Mouse (Mus musculus) midbrain, embryonic 13.5 days (tissue): ENCODE results near the gene Olfr910. TPM values are rescaled to one million over a fixed set of nuclear protein-coding genes. Genes with fewer than 3 reads are reported as not detected.

Source experiments
- ATAC-seq: fragments of 200-750 bp; cut with Nextera tagmentation; 2 replicates; pipeline ENCODE4 v1.8.0; 2017; ENCODE audit warnings: mild to moderate bottlenecking, moderate TSS enrichment, moderate library complexity
- H3K27ac ChIP-seq: fragments of 300-500 bp; sonication (generic); 2 replicates; pipeline ENCODE4 v1.5.1; 2015; ENCODE audit warnings: inconsistent platforms, mild to moderate bottlenecking, moderate library complexity
- H3K27me3 ChIP-seq: fragments of 300-500 bp; sonication (generic); 2 replicates; pipeline ENCODE4 v1.6.1; 2015; ENCODE audit warnings: mild to moderate bottlenecking, inconsistent platforms
- H3K36me3 ChIP-seq: fragments of 300-500 bp; sonication (generic); 2 replicates; pipeline ENCODE4 v1.6.1; 2015; ENCODE audit warnings: mild to moderate bottlenecking, inconsistent platforms
- H3K4me1 ChIP-seq: fragments of 300-500 bp; sonication (generic); replicated peaks from 2 replicates; pipeline ENCODE4 v1.6.1; 2015; ENCODE audit warnings: inconsistent platforms
- H3K4me2 ChIP-seq: fragments of 300-500 bp; sonication (generic); replicated peaks from 2 replicates; pipeline ENCODE4 v1.6.1; 2015; ENCODE audit warnings: moderate library complexity, mild to moderate bottlenecking, inconsistent platforms
- H3K4me3 ChIP-seq: fragments of 300-500 bp; sonication (generic); replicated peaks from 2 replicates; pipeline ENCODE4 v1.5.1; 2015; ENCODE audit warnings: mild to moderate bottlenecking, inconsistent platforms
- H3K9ac ChIP-seq: fragments of 300-500 bp; sonication (generic); replicated peaks from 2 replicates; pipeline ENCODE4 v1.6.1; 2015; ENCODE audit warnings: mild to moderate bottlenecking, inconsistent platforms
- H3K9me3 ChIP-seq: fragments of 300-500 bp; sonication (generic); 2 replicates; pipeline ENCODE4 v1.6.1; 2016; ENCODE audit warnings: mild to moderate bottlenecking, inconsistent platforms
- WGBS: fragments of 180-500 bp; shearing (Covaris S2); methylation state at CpG from one replicate; pipeline ENCODE4 v1.1.7; 2015; 5-methylcytosine and 5-hydroxymethylcytosine counted together
- polyA plus RNA-seq: library from polyadenylated mRNA; unstranded; fragments of >200 nt; fragmentation: Nextera tagmentation; extraction: Ambion mirVana; gene quantifications from 2 replicates; pipeline ENCODE4 v1.2.1, GENCODE M21; 2015

The Olfr910 gene
- not detected in 2 replicates for polyA plus RNA-seq

- no peak for ATAC-seq
- H3K4me1 ChIP-seq = no peaks in the 10 kb centered on the region
- no peaks in the 10 kb centered on the region for H3K27me3 ChIP-seq
- no peak within 1 kb of the TSS for H3K27ac ChIP-seq
- 93% methylated on average over 2 of the region's 2 CpGs for WGBS
- no peak within 1 kb of the TSS for H3K9ac ChIP-seq
- no peak within 1 kb of the TSS for H3K4me3 ChIP-seq
- no peak within 1 kb of the TSS for H3K4me2 ChIP-seq
- no peaks in the 10 kb centered on the region for H3K36me3 ChIP-seq
- H3K9me3 ChIP-seq = no peaks in the 10 kb centered on the region
Measured at GRCm38 (mm10) chr9:38537549-38537948, at the start of gene Olfr910. TSS of gene Olfr910 (plus strand) at chr9:38537849.

GRCm38 (mm10) chr9:38495501-38495900 lies 42.1 kb upstream of the Olfr910 start, which contains the start of gene Olfr907:
TSS of gene Olfr907 (plus strand) at chr9:38495801.
- 86% methylated on average over 2 of the region's 2 CpGs for WGBS

DNA sequence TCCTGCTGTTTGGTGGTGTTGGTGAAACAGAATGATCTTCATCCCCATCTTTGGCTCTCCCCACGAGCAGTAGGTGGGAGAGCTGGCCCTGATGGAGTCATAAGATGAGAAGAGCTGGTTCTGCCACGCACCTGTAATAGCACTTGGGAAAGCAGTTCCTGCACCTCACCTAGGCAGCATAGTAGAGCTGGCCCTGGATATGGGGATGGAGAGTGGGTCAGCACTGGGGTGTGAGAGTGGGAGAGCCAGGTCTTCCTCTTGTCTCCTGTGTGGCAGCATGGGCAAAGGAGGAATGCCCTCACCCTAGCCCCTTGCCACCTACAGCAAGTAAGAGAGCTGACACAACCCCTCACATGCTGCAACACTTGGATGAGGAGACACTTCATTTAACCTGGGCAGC lies 25.3 kb upstream of the Olfr910 start:
- Histone ChIP-seq H3K27me3 (no peaks in the 10 kb centered on the region), H3K36me3 (no peaks in the 10 kb centered on the region), H3K9me3 (no peaks in the 10 kb centered on the region), H3K27ac (no peak overlapping the region), H3K4me3 (no peak overlapping the region), H3K9ac (no peak overlapping the region), H3K4me1 (no peaks in the 10 kb centered on the region), H3K4me2 (no peak overlapping the region)
- WGBS = 78% methylated on average over 2 of the region's 2 CpGs
- no peak for ATAC-seq

More at GRCm38 (mm10) chr9:38495501-38495900, 42.1 kb upstream of the Olfr910 start, which contains the start of gene Olfr907:
- Histone ChIP-seq H3K27me3 (no peaks in the 10 kb centered on the region), H3K9ac (no peak within 1 kb of the TSS), H3K36me3 (no peaks in the 10 kb centered on the region), H3K27ac (no peak within 1 kb of the TSS), H3K4me2 (no peak within 1 kb of the TSS), H3K4me3 (no peak within 1 kb of the TSS), H3K4me1 (no peaks in the 10 kb centered on the region), H3K9me3 (no peaks in the 10 kb centered on the region)
- ATAC-seq = no peak

- H3K4me2 ChIP-seq = no peak within 1 kb of the TSS
- 87% methylated on average over 1 of the region's 1 CpGs for WGBS
- no peaks in the 10 kb centered on the region for H3K36me3 ChIP-seq
- H3K4me3 ChIP-seq = no peak within 1 kb of the TSS
- H3K27me3 ChIP-seq = no peaks in the 10 kb centered on the region
- H3K9me3 ChIP-seq = no peaks in the 10 kb centered on the region
- H3K9ac ChIP-seq = no peak within 1 kb of the TSS
- H3K4me1 ChIP-seq = no peaks in the 10 kb centered on the region
- ATAC-seq = no peak
- H3K27ac ChIP-seq = no peak within 1 kb of the TSS
Measured at GRCm38 (mm10) chr9:38521280-38521679, 16.4 kb upstream of the Olfr910 start, which contains the start of gene Olfr911-ps1. TSS of gene Olfr911-ps1 (plus strand) at chr9:38521580.

DNA sequence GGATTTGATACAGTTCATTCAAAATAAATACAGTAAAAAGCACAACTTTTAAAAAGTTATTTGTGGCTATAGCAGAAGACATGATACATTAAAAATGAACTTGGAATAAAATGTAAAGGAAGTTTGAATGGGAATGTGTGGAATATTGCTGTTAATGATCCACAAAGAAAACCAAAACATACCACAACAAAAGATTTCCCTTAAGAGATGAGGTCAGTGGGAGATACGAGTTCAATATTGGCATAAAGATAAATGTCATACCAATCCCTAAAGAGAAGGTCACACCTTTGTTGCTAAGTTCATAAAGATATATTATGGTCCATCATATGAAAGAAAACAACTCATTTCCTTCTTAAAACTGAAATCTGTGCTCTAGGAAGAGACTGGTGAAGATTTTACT lies 42.2 kb downstream of the Olfr910 start, which contains the start of gene Olfr912:
Olfr912 (plus strand) TSS at position 301 of the 400 bp plus-strand sequence.
- H3K27ac ChIP-seq = no peak within 1 kb of the TSS
- H3K9me3 ChIP-seq = no peaks in the 10 kb centered on the region
- H3K4me1 ChIP-seq = no peaks in the 10 kb centered on the region
- no peak within 1 kb of the TSS for H3K9ac ChIP-seq
- H3K36me3 ChIP-seq = no peaks in the 10 kb centered on the region
- H3K4me3 ChIP-seq = no peak within 1 kb of the TSS
- no peak for ATAC-seq
- no peak within 1 kb of the TSS for H3K4me2 ChIP-seq
- H3K27me3 ChIP-seq = no peaks in the 10 kb centered on the region
- WGBS = 76% methylated on average over 1 of the region's 1 CpGs

Other genes with a start within 250 kb of the Olfr910 start
- not detected in 2 replicates for gene Olfr896-ps1, start 246.7 kb upstream of the Olfr910 start, polyA plus RNA-seq
- not detected in 2 replicates for gene Olfr25, start 208.8 kb upstream of the Olfr910 start, polyA plus RNA-seq
- gene Olfr898, start 189.4 kb upstream of the Olfr910 start, polyA plus RNA-seq = not detected in 2 replicates
- not detected in 2 replicates for gene Olfr250, start 171.0 kb upstream of the Olfr910 start, polyA plus RNA-seq
- gene Olfr251, start 160.8 kb upstream of the Olfr910 start, polyA plus RNA-seq = not detected in 2 replicates
- gene Olfr147, start 136.2 kb upstream of the Olfr910 start, polyA plus RNA-seq = not detected in 2 replicates
- gene Olfr901, start 108.4 kb upstream of the Olfr910 start, polyA plus RNA-seq = not detected in 2 replicates
- not detected in 2 replicates for gene Olfr902, start 90.2 kb upstream of the Olfr910 start, polyA plus RNA-seq
- gene Olfr904, start 74.7 kb upstream of the Olfr910 start, polyA plus RNA-seq = not detected in 2 replicates
- not detected in 2 replicates for gene Olfr905, start 66.7 kb upstream of the Olfr910 start, polyA plus RNA-seq
- gene Olfr906, start 50.8 kb upstream of the Olfr910 start, polyA plus RNA-seq = not detected in 2 replicates
- not detected in 2 replicates for gene Olfr907, start 42.0 kb upstream of the Olfr910 start, polyA plus RNA-seq
- not detected in 2 replicates for gene Olfr911-ps1, start 16.3 kb upstream of the Olfr910 start, polyA plus RNA-seq
- not detected in 2 replicates for gene Olfr912, start 42.3 kb downstream of the Olfr910 start, polyA plus RNA-seq
- gene Olfr913, start 54.9 kb downstream of the Olfr910 start, polyA plus RNA-seq = not detected in 2 replicates
- not detected in 2 replicates for gene Olfr914, start 67.3 kb downstream of the Olfr910 start, polyA plus RNA-seq
- not detected in 2 replicates for gene Olfr916, start 122.0 kb downstream of the Olfr910 start, polyA plus RNA-seq
- gene Olfr917, start 128.0 kb downstream of the Olfr910 start, polyA plus RNA-seq = not detected in 2 replicates
- gene Olfr918, start 136.8 kb downstream of the Olfr910 start, polyA plus RNA-seq = not detected in 2 replicates
- gene Olfr919, start 165.8 kb downstream of the Olfr910 start, polyA plus RNA-seq = not detected in 2 replicates
- gene Vwa5a, start 180.4 kb downstream of the Olfr910 start, polyA plus RNA-seq = 6.0 and 8.3 TPM in 2 replicates
- not detected in 2 replicates for gene Olfr920, start 214.4 kb downstream of the Olfr910 start, polyA plus RNA-seq
- not detected in 2 replicates for gene Olfr921, start 235.2 kb downstream of the Olfr910 start, polyA plus RNA-seq